Mouse (Mus musculus) MN1 (cell line): ENCODE measurements around the gene Rpl37a.

Source experiments
- DNase-seq: peaks from one replicate; pipeline ENCODE4 v3.0.0-alpha.2; 2016; ENCODE audit warnings: low spot score

Rpl37a gene

DNA sequence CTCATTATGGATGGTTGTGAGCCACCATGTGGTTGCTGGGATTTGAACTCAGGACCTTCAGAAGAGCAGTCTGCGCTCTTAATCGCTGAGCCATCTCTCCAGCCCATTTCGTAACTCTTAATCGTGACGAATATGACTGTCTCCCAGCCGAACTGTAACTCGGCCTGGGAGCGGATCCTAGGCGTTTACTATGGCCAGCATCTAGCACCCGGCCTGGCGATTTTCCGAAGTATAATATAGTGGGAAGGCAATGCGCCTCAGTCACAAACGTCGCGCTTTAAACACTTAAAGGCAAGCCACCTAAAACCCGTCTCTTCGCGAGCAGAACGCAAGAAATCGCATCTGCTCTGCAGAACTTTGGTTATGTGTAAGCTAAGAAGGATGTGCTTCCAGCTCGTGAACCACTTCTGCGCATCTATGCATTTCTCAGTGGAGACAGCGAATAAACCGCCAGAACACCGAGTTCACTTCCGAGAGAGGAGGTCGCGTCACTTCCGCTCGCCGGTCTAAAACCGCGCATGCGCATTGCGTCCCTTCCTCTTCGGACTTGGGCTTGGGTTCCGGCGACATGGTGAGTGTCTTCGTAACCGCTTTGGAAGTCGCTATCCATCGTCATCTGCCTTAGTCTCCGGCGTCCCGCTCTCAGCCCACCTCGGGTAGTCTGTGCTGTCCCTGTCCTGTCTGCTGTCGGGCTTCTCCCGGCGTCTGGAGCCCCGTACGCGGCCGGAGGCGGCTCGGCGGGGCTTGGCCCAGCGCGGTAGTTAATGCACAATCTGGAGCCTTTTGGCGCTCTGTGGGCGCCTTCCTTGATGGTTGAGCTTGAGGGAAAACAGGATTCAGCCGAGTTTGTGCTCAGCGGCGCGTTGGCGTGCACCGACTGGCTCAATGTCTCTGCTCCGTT is at the start of gene Rpl37a:
Gene Rpl37a, plus strand, starts transcription at position 538 of the 901 bp plus-strand sequence.
- DNase-seq, result peak; percentile 95

DNA sequence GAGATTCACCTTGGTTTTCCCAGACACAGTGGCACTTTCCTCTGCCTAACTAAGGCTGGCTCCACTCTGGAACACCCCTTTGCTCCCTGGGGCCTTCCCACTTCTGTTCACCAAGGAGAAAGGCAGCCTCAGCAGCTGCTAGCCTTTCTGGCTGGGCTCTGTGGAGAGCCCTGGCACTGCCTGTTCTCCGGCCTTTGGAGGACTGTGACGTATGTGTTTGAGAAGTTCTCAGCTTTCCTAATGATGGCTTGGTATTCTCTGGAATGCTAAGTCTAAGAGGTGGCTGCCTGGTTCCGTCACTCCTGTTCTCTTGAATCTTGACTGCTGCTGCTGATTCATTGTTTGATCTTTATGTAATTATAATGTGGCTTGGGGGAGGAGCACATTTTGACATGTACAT is 38.0 kb upstream of the Rpl37a start:
- DNase-seq, result no peak

DNA sequence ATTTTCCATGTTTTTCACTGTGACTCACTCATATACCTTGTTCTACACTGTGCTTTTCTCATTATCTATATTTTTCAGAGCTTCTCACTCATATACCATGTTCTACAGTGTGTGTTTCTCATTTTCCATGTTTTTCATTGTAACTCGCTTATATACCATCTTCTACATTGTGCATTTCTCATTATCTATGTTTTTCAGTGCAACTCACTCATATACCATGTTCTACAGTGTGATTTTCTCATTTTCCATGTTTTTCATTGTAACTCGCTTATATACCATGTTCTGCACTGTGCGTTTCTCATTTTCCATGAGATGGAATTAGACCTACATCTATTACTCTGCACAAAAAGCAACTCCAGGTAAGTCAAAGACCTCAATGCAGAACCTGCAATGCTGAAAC is 14.8 kb upstream of the Rpl37a start:
- DNase-seq, result peak; percentile 21

DNA sequence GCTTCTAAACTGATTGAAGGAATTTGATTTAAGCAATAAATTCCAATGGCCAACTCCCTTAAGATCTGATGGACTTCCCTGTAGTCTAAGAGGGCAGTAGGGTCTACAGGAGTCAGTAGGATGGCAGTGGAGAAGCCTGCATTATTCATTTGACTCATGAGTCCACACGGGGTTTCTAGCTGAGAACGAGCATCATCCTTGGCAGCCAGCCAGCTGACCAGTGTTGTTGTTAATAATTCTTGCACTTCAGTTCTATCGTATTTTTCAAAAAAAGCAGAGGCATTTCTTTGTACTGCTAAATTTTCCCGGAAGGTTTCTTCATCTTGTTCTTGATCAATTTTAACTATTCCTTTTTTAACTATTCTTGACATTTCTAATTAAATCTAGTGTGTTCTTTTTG is 12.4 kb upstream of the Rpl37a start:
- DNase-seq, result peak; percentile 69

DNA sequence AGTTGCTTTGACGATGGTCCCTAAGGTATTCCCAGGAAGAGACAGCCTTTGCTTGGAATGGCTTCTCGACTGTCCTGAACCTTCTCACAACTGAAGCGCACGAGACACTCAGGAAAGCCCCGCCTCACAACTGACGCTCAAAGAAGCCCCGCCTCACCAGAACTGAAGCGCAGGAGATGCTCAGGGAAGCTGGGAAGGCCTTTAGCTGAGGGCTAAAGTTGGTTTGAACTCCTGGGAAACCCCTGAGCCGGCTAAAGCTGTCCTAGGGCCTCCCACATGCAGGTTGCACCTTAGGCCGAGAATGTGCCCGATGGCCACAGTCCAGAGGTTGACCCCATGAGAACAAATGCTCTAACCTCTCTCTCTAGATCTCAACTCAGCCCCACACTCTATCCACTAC is 10.6 kb upstream of the Rpl37a start, which contains the start of gene Ankar:
Gene Ankar, minus strand, starts transcription at position 101 of the 400 bp plus-strand sequence.
- DNase-seq, result no peak

DNA sequence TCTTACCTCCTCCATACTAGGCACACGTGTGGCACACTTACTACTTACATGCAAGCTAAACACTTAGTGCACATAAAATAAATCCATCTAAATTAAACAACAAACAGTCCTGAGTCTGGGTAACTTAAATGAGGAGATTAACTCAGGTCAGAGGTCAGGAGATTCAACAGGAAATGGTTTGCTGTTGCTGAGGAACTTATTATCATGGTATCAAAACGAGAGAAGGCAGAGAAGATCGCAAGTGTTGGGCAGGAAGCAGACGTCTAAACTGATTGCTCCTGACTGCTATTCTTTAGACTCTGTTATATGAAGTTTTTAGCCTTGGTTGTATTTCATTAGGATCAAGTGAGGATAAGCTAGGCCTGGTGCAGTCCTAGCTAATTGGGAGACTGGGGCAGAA is 3.6 kb upstream of the Rpl37a start:
- no peak for DNase-seq

DNA sequence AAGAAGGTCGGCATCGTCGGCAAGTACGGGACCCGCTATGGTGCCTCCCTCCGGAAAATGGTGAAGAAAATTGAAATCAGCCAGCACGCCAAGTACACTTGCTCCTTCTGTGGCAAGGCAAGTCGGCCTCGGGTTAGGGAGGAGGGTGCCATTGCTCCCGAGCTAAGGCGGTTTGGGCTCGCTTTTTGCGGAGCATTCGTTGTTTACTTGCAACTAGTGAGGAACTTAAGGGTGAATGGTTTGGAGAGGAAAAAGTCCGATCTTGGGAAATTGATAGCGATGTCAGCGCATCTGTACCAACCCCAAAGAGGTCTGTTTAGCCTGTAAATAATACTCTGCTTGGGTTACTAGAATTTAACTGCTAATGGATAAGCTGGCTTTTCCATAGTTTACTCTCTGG is 594 bp downstream of the Rpl37a start:
- peak; percentile 35 for DNase-seq

DNA sequence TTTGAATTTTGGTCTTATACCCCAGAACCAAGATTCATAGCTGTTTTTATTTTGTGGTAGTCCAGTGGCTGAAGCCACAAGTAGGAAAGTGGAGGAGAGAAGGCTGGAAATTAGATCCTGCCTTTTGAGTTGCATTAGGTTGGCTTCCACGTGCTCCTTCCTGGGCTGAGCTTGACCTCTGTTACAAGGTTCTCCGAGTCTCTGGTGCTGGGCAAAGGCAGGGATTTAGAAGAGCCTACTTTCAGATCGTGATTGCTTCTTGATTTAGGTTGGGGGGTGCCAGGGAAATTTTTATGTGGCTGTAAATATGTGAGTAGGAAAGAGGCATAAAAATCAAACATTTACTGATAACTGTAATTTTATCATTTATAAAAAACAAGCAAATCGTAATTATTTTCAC is 3.5 kb downstream of the Rpl37a start:
- no peak for DNase-seq

DNA sequence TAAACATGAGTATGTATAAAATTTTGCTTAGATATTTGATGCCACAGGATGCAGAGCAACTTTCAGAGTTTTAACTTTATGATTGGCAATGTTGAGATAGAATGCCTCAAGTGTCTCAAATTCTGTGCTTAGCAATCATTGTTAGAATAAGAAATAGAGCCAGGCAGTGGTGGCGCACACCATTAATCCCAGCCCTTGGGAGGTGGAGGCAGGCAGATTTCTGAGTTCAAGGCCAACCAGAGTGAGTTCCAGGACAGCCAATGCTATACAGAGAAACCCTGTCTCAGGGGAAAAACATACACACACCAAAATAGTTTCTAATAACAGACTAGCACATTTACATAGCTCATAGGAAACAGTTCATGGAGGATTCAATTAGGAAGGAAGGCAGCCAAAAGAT is 4.0 kb downstream of the Rpl37a start:
- DNase-seq, result no peak

DNA sequence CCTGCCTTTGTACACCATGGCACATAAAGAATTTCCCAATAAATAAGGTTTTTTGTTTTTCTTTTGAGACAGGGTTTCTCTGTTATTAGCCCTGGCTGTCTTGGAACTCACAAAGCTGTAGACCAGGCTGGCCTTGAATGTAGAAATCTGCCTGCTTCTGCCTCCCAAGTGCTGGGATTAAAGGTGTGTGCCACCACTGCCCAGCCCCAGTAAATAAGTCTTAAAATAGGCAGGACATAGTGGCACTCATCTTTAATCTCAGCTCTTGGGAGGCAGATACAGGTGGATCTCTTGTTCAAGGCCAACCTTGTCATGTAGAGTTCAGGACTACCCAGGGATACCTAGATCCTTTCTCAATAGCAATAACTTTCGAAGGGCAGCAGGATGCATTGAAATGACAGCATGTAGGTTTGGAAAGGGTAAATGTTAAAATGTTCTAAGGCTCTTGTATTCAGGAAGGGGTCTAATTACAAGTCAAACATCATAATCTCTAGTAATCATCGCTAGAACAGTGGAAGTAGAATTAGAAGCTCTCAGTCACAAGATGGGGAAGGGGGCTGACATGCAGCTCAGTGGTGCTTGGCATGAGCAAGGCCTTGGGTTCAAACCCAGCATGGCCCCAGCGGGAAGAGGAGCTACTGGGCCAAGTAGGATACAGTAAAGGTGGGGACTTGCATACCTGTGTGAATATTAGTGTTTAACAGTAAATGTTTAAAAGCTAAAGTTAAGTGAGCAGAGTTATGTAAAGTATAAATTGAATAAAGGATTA is 4.7 kb downstream of the Rpl37a start:
- DNase-seq, result no peak

DNA sequence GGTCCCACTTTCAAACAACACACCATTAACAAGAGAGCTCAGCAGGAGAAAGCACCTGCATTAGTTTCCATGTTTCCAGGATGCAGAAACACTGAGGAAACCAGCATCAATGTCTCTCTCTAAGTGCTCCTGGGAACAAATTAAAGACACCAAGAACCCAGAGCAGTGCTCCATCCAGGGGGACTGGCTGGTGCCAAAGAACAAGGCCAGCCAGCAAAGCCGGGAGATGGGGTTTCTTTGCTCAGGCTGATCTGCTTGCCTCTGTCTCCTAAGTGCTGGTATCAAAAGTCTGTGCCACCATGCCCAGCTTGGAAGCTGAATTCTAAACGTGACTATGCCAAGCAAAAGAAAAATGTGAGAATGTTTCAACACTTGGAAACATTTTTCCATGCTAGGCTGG is 5.3 kb downstream of the Rpl37a start:
- DNase-seq, result no peak

DNA sequence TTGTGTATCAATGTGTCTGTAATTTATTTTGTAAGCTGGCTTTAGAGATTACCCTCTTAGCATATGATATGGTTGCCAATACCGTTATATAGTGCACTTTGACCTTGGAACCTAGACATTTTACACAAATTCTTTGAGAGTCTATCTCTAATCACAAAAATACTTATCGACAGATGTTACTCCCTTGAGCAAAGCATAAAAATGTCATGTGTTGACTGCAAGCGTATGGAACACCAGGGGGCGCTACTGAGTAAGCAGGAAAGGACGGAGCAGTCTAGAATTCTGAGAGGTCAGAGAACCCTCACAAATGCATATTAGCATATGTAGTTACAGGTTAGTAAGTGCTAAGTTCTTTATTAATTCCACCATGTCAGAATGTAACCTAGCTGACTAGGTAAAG is 5.8 kb downstream of the Rpl37a start:
- DNase-seq, result peak; percentile 63

DNA sequence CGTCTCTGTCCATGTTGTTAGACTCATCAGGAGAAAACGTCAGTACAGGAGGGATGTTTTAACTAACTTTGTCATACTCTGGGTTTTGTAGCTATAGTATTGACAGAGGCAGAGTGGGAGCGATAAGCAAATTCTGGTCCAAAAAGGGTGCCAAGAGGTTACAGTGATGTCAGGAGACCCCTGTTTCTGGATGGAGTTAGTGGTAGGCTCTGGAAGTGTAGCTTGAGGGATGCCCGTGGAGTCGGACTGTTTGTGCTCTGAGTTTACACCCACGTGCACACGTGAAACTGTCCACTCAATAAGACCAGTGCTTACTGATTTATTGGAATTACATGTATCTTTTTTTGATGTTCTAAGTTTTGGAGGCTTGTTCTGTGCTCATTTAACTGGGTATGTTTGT is 6.5 kb downstream of the Rpl37a start:
- no peak for DNase-seq

DNA sequence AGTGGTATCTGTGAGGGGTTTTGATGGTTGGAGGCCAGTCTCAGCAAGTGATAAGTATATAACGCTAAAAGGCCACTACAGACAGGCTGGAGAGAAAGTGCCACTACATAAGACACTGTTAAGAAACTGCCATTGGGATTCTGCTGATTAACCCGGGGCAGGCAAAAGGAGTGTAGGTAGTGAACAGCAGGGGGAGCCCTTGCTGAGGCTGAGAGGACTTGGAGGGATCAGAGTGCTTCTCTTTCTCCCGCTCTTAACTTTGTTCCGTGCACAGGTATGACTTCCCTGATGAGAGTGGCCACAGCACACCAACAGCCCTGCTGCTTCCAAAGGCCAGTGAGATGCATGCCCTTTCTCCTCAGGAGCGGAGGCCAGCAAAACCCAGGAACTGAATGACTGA is 7.8 kb downstream of the Rpl37a start:
- peak; percentile 53 for DNase-seq

DNA sequence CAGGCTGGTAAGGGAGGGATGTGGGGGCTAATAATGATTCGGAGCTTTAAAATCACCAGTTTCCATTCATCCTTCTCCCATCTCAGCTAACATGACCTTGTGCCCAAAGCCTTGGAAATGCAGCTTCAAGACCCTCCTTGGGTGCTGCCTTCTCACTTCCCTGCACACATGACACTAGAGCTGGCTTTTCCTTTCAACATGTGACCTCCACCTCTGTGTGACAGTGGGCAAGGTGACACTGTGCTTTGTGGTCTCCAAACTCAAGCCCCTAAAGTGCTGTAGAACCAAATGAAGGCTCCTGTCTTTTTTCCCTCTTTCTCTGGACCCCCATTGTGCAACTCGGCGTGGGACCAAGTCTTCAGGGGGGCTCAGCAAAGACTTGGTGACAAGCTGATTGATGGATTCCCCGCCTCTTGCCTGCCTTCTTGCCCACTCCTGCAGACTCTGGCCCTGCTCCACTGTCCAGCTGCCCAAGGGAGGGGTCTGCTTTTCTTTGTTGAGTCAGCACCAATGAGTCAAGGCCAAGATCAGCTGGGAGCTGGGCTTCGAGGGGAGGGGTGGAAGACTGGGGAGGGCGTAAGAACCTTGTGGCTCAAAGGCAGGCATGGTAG is 9.1 kb downstream of the Rpl37a start:
- DNase-seq, result no peak

DNA sequence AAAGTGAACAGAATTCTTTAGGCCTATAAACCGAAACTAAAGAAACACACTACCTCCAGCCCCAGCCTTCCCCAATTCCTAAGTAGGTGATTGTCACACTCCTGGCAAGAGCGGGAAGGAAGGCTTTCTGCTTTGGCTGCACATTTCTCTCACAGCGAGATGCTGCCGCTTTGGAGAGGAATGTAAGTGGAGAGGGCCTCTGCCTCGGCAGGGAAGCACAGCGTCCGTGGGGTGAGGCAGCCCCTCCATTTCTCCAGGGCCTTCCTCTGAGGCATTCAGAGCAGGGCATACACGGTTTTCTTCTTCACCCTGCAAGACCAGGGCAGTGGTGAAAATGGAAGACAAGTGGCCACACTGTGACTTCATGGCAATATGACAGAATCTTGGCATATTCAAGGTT is 11.6 kb downstream of the Rpl37a start:
- no peak for DNase-seq

DNA sequence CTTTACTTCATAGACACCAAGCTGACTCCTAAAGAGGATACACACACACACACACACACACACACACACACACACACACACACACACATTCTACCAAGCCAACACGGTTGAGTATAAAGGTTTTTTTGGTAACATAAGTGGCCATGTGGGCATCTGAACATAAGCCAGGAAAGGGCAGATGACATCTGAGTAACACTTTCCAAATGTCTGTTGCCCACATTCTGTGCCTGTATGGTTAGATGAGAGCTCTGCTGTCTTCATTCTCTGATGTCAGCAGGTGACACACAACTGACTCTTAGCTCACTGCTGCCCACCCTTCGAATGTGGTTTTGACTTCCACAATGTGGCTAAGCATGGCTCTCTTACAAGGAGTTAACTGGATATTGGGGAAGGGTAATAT is 13.3 kb downstream of the Rpl37a start:
- DNase-seq, result peak; percentile 47

DNA sequence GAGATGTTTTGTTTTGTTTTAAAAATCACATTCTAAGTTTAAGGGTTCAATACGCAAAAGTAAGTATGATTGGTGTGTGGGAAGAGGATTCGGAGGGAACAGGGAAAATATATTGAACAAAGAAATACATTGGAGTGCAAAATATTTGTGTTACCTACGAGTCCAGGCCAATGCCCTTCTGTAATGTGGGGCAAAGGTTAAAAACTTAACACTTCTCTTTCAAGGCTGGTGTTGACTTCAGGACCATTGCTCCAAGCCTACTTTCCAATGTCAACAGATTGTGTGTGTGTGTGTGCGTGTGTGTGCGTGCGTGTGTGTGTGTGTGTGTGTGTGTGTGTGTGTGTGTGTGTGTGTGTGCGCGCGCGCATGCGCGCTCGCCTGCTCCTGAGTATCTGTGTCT is 14.9 kb downstream of the Rpl37a start:
- DNase-seq, result no peak

DNA sequence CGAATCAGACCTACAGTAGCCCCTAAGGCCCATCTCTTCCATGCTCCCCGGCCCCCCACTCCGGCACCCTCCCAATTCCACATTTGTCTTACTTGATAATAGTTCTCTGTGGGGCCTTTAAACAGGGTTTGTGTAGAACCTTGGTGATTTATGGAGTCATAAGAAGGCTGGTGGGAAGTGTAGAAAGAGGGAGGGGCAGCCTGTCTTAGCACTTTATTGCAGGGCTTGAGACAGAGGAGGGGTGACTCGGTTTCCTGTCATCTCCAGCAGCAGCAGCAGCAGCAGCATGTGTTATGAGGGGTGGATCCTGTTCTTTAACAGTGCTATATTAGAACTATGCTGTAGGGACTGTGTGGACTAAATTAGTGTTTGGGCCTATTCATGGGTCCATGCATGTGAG is 17.7 kb downstream of the Rpl37a start:
- no peak for DNase-seq

DNA sequence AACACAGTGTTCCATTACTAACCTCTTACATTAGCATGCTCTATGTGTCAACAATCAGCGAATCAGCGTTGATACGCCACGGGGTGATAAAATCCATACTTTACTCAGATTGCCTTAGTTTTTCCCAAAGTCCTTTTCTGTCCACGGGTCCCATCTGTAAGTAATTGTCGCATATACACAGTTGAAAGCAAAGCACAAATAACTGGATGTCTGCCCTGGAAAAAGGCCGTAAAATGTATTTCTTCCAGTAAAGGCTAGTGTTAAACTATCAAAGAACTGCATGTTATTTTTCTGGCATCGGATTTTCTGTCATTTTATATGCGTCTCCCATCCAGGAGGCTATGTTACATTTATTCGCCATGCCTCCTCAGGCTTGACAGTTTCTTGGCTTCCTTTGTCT is 19.0 kb downstream of the Rpl37a start:
- DNase-seq, result no peak

DNA sequence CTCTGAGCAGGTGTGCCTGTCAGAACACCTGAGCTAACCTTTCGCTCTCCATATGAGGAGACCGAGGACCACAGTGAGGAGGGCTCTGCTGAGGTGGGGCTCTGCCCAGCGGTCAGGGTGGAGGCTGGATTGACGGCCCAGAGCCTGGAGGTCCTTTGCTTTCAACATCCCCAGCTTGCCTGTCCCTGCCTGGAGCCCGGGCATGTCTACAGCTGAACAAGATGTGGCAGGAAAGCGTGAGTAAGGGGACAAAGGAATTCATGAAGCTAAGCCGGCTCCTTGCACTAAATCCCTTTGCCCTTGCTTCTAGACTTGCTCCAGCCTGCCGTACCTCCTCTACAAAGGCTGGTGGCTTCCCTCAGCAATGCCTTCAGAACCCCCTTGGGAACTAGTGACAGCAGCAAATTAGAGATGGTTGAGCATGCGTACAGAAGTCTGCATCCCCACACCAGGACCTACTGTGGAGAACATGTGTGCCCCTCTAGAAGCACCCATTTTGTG is 22.2 kb downstream of the Rpl37a start:
- no peak for DNase-seq

DNA sequence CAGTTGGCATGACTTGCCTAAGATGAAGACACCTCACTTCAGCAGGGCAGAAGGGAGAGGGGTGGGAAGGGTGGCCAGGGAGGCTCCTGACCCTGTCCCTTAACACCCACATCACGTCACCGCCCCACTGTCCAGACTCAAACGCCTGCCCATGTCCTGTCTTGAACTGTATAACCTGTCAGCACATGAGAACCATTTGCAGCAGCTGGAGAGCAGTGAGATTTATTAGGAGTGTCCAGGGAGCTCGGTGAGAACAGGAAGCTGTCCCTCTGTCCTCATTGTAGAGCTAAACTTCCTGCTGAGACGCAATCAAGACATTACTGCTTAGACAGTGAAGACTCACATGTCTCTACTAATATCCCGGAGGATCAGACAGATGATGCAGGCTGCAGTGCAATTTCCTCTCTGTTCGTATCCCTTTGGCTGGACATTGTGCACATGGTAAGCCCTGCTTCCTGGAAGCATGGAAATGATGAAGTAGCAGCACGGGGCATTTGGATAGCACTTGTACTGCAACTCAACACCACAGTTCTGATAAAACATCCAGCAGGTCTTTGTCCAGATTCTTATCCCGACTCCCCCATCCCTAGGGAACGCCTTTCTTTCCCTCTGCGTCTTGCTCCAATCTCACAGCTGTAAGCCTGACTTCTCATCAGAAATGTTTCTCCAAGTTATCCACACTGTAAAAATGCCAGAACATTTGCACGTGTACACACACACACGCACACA is 25.5 kb downstream of the Rpl37a start:
- DNase-seq, result no peak
